Mouse (Mus musculus) hindbrain, embryonic 16.5 days (tissue): ENCODE results near the gene Opn1mw. TPM values are rescaled to one million over a fixed set of nuclear protein-coding genes. Genes with fewer than 3 reads are reported as not detected.

ENCODE experiments used
- ATAC-seq: fragments of 200-750 bp; cut with Nextera tagmentation; 2 replicates; pipeline ENCODE4 v1.8.0; 2017; ENCODE audit warnings: moderate TSS enrichment, moderate library complexity
- H3K27ac ChIP-seq: fragments of 300-500 bp; sonication (generic); 2 replicates; pipeline ENCODE4 v1.5.1; 2014; ENCODE audit warnings: low read depth, mild to moderate bottlenecking, control low read depth, low read length, moderate library complexity
- H3K27me3 ChIP-seq: fragments of 300-500 bp; sonication (generic); replicated peaks from 2 replicates; pipeline ENCODE4 v1.6.1; 2014; ENCODE audit warnings: low read length; ENCODE audit not compliant: control insufficient read depth, insufficient read depth
- H3K36me3 ChIP-seq: fragments of 300-500 bp; sonication (generic); 2 replicates; pipeline ENCODE4 v1.6.1; 2014; ENCODE audit warnings: mild to moderate bottlenecking, low read length, moderate library complexity, mixed read lengths; ENCODE audit not compliant: control insufficient read depth, insufficient read depth
- H3K4me1 ChIP-seq: fragments of 300-500 bp; sonication (generic); 2 replicates; pipeline ENCODE4 v1.6.1; 2014; ENCODE audit warnings: low read depth, low read length; ENCODE audit not compliant: control insufficient read depth, insufficient read depth
- H3K4me2 ChIP-seq: fragments of 300-500 bp; sonication (generic); 2 replicates; pipeline ENCODE4 v1.6.1; 2014; ENCODE audit warnings: mild to moderate bottlenecking, low read length, control low read depth, moderate library complexity
- H3K4me3 ChIP-seq: fragments of 300-500 bp; sonication (generic); 2 replicates; pipeline ENCODE4 v1.5.1; 2014; ENCODE audit warnings: mild to moderate bottlenecking, low read length, control low read depth, moderate library complexity
- H3K9ac ChIP-seq: fragments of 300-500 bp; sonication (generic); 2 replicates; pipeline ENCODE4 v1.6.1; 2014; ENCODE audit warnings: low read depth, mild to moderate bottlenecking, control low read depth, low read length, moderate library complexity
- H3K9me3 ChIP-seq: fragments of 300-500 bp; sonication (generic); 2 replicates; pipeline ENCODE4 v1.6.1; 2014; ENCODE audit warnings: mild to moderate bottlenecking, low read length, moderate library complexity; ENCODE audit not compliant: control insufficient read depth
- WGBS: fragments of 180-500 bp; shearing (Covaris S2); extraction: QIAGEN DNeasy Blood & Tissue Kit; methylation state at CpG from one replicate; pipeline ENCODE4 v1.1.7; 2014; 5-methylcytosine and 5-hydroxymethylcytosine counted together
- polyA plus RNA-seq: library from polyadenylated mRNA; unstranded; fragments of >200 nt; fragmentation: Nextera tagmentation; extraction: Ambion mirVana; gene quantifications from 2 replicates; pipeline ENCODE4 v1.2.1, GENCODE M21; 2015

The Opn1mw gene
- polyA plus RNA-seq, result not detected in 2 replicates

DNA sequence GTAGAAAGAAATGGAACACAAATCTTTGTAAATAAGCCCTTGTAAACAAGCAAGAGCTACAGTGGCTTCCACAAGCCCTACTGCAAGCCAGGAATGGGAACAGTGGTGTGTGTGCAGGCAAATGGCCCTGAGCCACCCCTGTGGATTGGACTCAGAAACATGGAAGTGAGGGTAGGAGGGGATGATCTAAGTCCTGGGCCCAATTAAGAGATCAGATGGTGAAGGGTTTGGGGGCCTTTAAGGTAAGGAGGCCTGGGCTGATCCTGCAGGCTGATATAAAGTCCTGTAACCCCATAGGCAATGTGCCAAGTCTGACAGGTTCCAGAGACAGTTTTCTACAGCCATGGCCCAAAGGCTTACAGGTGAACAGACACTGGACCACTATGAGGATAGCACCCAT, at the start of gene Opn1mw:
Gene Opn1mw (plus strand): TSS at position 301 of the 400 bp plus-strand sequence.
- H3K27me3 ChIP-seq, result no peaks in the 10 kb centered on the region
- H3K4me3 ChIP-seq, result no peak within 1 kb of the TSS
- no peak within 1 kb of the TSS for H3K4me2 ChIP-seq
- H3K9ac ChIP-seq, result no peak within 1 kb of the TSS
- no peaks in the 10 kb centered on the region for H3K4me1 ChIP-seq
- no peaks in the 10 kb centered on the region for H3K9me3 ChIP-seq
- no peak within 1 kb of the TSS for H3K27ac ChIP-seq
- no peaks in the 10 kb centered on the region for H3K36me3 ChIP-seq
- no peak for ATAC-seq

DNA sequence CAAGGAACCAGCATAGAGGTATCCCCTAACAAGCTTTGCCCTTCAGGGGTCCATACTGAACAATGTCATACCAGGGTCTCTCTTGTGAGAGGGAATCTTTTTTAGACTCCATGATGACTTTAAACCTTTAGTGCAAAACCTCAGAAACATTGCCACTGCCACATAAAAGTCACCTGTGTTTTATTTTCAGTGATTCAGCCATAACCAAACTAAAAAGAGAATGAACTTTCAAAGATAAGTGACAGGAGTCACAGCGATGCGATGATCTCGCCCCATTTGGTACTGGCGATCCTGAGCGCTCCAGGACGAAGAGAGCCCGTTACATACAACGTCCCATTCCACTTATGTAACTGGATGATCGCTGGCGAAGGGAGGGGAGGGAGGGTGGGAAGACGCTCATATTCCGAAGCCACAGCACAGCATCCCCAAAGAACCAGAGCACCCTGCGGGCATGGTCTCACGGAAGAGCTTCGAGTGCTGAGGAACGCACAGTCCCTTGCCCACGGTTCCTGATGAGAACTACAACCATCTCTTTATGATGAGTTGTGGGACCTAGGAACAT, 42.9 kb upstream of the Opn1mw start:
- H3K27ac ChIP-seq, result peak overlapping the region; percentile 95; the same call in 1 of the 2 replicates
- H3K4me1 ChIP-seq, result peaks cover 4% of the 10 kb centered on the region
- ATAC-seq, result no peak; the same call in 1 of the 2 replicates
- peak overlapping the region; percentile 82 for H3K9ac ChIP-seq
- H3K4me2 ChIP-seq, result peak overlapping the region; percentile 65
- peak overlapping the region; percentile 61 for H3K4me3 ChIP-seq
- H3K27me3 ChIP-seq, result no peaks in the 10 kb centered on the region
- no peaks in the 10 kb centered on the region for H3K36me3 ChIP-seq
- no peaks in the 10 kb centered on the region for H3K9me3 ChIP-seq
- 32% methylated on average over 15 of the region's 17 CpGs for WGBS

DNA sequence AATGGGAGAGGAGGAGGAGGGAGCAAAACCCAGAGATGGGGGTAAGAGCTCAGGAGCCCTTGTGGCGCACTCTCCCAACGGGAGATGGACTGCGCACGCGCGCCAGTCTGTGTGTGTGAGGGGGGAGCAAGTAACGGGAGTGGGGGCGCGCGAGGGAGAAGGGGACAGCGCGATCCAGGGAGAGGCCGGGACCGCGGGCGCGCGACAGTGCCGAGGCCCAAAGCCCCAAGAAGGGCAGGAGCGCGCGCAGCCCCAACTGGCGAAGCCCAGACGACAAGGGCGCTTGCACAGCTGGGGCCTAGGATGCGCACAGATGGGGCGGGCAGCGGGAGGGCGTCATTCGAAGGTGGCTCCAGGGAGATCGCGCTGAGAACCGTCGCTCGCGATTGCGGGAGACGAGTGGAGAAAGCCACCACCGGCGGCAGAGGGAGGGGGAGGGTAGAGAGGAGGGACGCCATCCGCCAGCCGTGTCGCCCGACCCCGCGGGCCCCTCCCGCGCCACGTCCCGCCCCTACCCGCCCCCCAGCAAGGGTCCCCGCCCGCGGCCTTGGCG, 42.2 kb upstream of the Opn1mw start:
- peak overlapping the region; percentile 61 for H3K4me3 ChIP-seq
- H3K27ac ChIP-seq, result peak overlapping the region; percentile 95
- peak overlapping the region; percentile 65 for H3K4me2 ChIP-seq
- ATAC-seq, result peak; percentile 76
- no peaks in the 10 kb centered on the region for H3K27me3 ChIP-seq
- H3K9ac ChIP-seq, result peak overlapping the region; percentile 82
- H3K4me1 ChIP-seq, result peaks cover 4% of the 10 kb centered on the region
- H3K36me3 ChIP-seq, result no peaks in the 10 kb centered on the region
- no peaks in the 10 kb centered on the region for H3K9me3 ChIP-seq
- WGBS, result 16% methylated on average over 22 of the region's 56 CpGs

DNA sequence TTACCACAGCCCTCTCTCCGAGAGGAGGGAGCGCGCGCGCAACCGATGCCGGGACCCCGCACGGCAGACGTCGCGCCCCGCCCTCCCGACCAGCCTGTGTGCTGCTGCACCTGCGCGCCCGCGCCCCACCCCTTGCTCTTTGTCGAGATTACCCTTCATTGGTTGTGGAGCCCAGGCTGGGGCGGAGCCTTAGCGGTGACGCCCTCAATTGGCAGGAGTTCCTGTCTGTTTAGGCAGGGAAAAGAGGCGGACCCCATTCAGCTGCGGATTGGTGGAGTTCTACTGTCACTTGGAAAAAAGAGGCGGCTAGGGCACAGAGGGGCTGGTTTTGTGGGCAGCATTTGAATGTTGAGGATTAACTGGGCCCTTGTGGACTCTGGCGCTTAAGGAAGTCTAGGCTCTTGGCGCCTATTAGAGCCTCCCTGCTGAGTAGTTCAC, 41.6 kb upstream of the Opn1mw start:
- peak; percentile 99 for ATAC-seq
- no peaks in the 10 kb centered on the region for H3K9me3 ChIP-seq
- peak overlapping the region; percentile 95 for H3K27ac ChIP-seq
- 12% methylated on average over 25 of the region's 27 CpGs for WGBS
- H3K36me3 ChIP-seq, result no peaks in the 10 kb centered on the region
- peak overlapping the region; percentile 61 for H3K4me3 ChIP-seq
- no peaks in the 10 kb centered on the region for H3K27me3 ChIP-seq
- H3K4me2 ChIP-seq, result peak overlapping the region; percentile 55
- H3K4me1 ChIP-seq, result peaks cover 4% of the 10 kb centered on the region
- peak overlapping the region; percentile 82 for H3K9ac ChIP-seq

DNA sequence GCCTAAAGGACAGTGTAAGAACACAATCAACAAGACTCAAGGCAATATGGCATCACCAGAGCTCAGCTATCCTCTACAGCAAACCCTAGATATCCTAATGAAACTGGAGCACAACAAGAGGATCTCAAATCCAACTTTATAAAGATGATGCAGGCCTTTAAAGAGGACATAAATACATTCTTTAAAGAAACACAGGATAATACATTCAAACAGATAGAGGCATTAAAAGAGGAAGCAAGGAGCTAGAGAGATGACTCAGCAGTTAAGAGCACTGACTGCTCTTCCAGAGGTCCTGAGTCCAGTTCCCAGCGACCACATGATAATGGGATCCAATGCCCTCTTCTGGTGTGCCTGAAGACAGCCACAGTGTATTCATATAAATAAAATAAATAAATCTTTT, 32.1 kb upstream of the Opn1mw start:
- Histone ChIP-seq H3K4me2 (no peak overlapping the region), H3K9me3 (no peaks in the 10 kb centered on the region), H3K9ac (no peak overlapping the region), H3K36me3 (no peaks in the 10 kb centered on the region), H3K4me3 (no peak overlapping the region), H3K4me1 (no peaks in the 10 kb centered on the region), H3K27ac (no peak overlapping the region), H3K27me3 (no peaks in the 10 kb centered on the region)
- 47% methylated on average over 1 of the region's 1 CpGs for WGBS
- ATAC-seq, result no peak

DNA sequence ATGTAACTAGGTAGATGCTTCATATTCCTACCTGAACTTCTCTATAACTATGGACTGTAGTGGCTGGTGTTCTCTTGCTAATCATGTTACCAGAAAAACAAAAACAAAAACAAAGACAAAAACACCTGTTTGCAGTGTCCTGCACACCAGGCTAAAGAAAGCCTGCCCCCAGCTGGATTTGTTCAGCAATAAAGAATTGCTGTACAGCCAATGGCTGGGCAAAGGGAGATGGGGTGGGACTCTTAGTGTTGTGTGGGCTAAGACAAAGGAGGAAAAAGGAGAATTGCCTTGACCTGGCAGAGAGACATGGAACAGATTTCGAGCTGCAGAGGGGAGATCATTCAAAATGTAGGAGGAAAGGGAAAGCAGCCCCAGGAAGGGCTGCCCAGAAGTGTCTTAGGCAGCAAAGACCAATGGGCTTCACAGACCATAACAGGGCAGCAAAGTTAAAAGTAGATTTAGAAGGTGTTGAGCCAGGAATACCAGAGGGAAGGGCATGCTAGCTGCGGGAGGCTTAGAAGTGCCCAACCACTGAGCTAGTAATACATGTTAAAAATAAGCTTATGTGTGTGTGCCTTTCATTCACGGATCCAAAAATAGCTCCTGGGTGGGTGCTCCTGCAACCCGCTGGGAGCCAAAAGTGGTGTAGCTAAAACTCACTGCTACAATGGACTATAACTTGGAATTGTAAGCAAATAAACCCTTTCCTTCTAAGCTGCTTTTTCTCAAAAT, 23.6 kb upstream of the Opn1mw start:
- H3K27ac ChIP-seq, result no peak overlapping the region
- no peak overlapping the region for H3K4me3 ChIP-seq
- 77% methylated on average over 4 of the region's 4 CpGs for WGBS
- H3K4me2 ChIP-seq, result no peak overlapping the region
- H3K9me3 ChIP-seq, result no peaks in the 10 kb centered on the region
- no peak overlapping the region for H3K9ac ChIP-seq
- ATAC-seq, result no peak
- H3K27me3 ChIP-seq, result no peaks in the 10 kb centered on the region
- no peaks in the 10 kb centered on the region for H3K4me1 ChIP-seq
- no peaks in the 10 kb centered on the region for H3K36me3 ChIP-seq

DNA sequence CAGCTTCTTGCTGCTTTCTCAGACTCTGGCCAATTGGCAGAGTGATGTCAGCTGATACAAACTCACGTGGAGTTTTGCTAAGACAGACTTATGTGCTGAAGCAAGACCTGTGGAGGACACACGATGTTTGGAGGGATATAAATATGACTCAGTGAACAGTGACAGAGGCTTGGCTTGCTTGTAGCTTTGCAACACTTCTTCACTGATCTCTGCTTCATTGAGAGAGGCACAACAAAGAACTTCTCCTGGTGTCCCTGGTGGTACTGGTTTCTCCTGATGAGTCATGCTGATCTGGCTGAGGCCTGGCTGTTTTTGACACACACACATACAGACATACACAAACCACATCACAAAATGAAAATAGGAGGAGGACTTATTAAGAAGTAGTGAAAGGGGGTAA, 21.3 kb upstream of the Opn1mw start:
- H3K27ac ChIP-seq, result no peak overlapping the region
- 60% methylated on average over 2 of the region's 2 CpGs for WGBS
- ATAC-seq, result no peak
- no peaks in the 10 kb centered on the region for H3K36me3 ChIP-seq
- no peaks in the 10 kb centered on the region for H3K9me3 ChIP-seq
- H3K9ac ChIP-seq, result no peak overlapping the region
- H3K4me2 ChIP-seq, result no peak overlapping the region
- no peak overlapping the region for H3K4me3 ChIP-seq
- no peaks in the 10 kb centered on the region for H3K27me3 ChIP-seq
- H3K4me1 ChIP-seq, result no peaks in the 10 kb centered on the region

DNA sequence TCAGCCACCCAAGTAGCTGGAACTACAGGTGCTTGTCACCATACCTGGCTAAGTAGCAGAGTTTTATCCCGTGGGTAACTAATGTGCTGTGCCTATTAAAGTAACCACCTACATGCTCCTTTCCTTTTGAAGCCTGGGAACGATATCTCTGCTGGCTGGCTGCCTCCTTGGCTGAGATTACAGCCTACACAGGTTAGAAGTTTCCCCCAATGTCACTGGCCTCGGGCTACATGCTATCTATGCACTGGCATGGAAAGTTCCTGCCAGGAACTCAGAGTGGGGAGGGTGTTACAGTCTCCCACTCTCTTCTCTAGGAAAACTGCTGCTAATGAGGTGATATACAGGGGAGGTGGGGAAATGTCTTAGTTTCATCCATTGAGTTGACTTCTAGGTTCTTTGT, 18.5 kb upstream of the Opn1mw start:
- Histone ChIP-seq H3K4me3 (no peak overlapping the region), H3K4me1 (no peaks in the 10 kb centered on the region), H3K36me3 (no peaks in the 10 kb centered on the region), H3K9ac (no peak overlapping the region), H3K27ac (no peak overlapping the region), H3K4me2 (no peak overlapping the region), H3K27me3 (no peaks in the 10 kb centered on the region), H3K9me3 (no peaks in the 10 kb centered on the region)
- ATAC-seq, result no peak
- WGBS, result 60% methylated on average over 3 of the region's 3 CpGs

DNA sequence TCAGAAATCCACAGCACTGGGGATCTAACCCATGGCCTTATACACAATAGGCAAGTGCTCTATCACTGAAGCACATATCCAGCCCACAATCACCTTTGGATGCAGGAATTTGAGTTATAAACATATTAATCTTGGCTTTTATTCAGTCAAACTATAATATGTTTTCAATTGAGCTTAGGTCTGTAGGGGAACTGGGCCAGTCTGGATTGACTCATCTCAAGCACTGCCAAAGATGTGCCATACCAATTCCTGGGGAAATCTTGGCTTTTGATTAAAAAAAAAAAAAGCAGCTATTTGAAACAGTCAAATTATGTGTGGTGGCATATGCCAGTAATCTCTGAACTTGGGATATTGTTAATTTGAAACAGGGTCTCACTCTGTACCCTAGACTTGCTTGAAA, 13.2 kb upstream of the Opn1mw start:
- no peak overlapping the region for H3K9ac ChIP-seq
- ATAC-seq, result no peak
- no peak overlapping the region for H3K27ac ChIP-seq
- no peaks in the 10 kb centered on the region for H3K9me3 ChIP-seq
- H3K4me2 ChIP-seq, result no peak overlapping the region
- H3K4me1 ChIP-seq, result no peaks in the 10 kb centered on the region
- H3K36me3 ChIP-seq, result no peaks in the 10 kb centered on the region
- no peak overlapping the region for H3K4me3 ChIP-seq
- no peaks in the 10 kb centered on the region for H3K27me3 ChIP-seq
